Mouse (Mus musculus): ENCODE measurements at regions not wholly inside any gene's neighbourhood (a gene's known extent, or its start where the extent isn't known, plus 50 kb on each side); places are given as distances from the start of the nearest gene placed in this dataset.

DNA sequence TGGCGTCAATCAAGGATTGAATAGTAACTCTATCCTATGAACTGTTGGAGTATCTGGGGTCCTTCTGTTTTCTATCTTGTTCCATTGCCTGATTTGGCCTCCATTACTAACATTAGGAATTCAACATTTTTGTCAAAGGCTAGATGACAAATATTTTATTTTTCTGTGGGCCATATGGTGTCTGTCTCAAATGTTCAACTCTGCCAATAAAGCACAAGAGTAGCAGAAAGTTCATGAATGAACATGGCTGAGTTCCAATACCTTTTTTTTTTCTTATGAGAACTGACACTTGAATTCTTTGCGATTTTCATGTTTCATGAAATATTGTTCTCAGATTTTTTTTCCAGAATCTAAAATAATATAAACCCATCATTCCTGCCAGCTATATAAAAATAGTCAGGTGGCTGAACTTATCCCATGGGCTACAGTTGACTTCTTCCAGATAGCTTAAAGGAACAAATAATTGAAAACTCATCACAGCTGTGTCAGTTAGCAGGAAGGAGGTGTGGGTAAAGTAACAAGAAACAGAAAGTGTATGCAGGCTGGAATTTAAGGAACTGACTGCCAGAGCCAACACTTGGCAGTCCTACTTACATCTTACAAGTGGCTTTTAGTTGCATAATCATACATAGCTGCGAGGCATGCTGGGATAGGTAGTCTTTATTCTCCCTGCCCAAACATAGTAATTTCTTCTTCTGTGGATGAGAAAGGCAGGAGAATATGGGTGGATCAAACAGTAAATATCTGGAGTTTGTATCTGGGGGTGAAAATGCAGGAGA is 469.8 kb downstream of the Bckdhb start:
- intact Hi-C loops (cut with DNase I) = no loop called here
- DNase-seq = peak; percentile 7 to 9

DNA sequence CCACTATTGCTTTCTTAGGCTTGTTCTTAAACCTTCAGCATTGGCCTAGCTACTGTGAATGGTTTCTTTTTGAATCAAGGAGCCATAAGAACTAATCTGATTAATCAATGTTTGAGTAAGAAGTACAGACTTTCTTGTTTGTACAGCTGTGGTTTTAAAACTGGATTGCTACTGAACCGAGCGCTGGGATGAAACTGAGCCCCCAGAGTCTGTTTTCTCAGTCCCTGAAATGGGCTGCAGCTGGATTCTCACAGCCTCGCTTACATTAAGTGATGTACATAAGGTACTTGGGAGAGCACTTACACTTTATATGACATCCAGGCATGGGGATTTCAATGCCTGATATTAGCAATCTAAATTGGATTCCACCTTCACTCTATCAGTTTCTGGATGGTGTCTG is 474.5 kb downstream of the Bckdhb start:
- intact Hi-C loops (cut with DNase I) = no loop called here
- DNase-seq = no peak

DNA sequence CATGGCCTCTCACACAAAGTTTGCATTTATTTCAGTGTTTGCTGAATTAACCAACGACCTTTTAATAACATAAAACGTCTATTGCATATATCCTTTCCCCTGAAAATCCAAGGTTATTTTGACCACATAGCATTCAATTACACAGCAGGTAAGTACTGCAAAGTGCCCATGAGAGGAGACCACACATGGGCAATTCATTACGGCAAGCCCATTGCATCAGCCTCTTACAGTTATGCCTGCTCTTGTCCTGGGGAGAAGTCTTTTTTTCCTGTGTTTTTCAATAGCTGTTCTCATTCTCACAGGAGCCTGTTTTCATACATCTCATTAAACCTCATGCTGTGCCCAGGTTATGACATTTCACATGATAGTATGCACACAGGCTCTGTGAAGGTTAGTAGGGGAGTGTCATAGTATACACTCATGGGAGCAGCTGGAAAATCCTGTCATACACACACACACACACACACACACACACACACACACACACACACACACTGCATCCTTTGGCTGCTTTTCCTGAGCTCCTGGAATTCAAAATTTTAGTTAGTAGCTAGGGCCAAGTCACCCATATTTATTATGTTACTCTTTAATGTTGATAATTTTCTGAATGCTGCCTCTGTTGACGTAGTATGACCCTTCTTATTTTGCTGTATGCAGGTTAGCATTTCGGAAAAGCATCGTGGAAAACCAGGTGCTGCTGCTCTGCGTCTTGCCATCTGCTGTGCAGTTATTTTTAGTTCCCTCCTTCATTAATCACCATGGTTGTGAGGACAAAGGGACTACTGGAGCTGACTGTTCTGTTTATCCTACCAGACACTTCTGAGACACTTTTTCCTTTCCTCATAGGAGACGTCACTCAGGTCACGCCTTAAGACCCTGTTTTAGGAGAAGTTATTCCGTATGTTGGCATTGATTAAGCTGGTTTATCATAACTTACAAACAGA is 483.6 kb downstream of the Bckdhb start:
- intact Hi-C loops (cut with DNase I) = no loop called here
- DNase-seq = no peak
